Mouse (Mus musculus): ENCODE measurements at regions not wholly inside any gene's neighbourhood (a gene's known extent, or its start where the extent isn't known, plus 50 kb on each side); places are given as distances from the start of the nearest gene placed in this dataset.
"Not testable (repeated sequence)": the region's sequence is repeated elsewhere in the genome, so short reads cannot be mapped to it uniquely, and the experiment has no call there.

DNA sequence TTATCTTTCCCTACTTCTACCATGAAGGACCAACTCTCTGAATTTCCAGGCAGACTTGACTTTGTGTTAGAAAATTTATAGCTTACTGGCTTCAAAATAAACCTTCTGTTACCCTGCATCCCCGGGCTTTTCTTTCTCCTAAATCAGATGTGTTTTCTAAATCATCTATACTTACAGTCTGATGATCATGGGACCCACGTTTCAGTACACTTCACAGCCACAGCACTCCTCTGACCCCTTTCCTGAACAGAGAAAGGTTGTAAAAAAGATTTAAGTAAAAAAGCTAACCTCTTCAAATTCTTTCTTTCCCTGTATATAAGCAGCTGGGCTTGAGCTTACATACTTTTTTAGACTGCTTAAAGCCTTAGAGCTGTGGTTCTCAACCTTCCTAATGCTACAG, 783.5 kb downstream of the Cypt12 start:
- no peak for ATAC-seq (replicated peaks; ENCODE audit: poor library complexity)

GRCm38 (mm10) chr3:18733540-18733939, 785.3 kb downstream of the Cypt12 start:
- ATAC-seq (replicated peaks; ENCODE audit: poor library complexity), result no peak

DNA sequence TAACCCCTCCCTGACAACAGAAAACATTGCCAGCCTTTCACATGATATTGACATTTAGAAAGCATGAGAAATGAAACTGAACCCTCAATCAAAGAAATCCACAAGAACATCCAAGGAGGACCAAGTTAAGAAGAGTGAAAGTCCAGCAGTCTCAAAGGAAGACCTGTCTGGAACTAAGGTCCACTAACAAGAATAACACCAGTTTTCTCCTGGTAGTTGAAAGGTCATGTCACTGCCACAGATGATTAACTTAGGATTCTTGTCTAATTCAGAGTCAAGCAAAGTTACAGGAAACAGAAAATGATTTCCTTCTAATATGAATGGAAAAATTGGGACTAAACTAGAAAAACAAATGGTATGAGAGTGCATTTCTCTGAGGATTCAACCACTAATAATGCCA, 790.7 kb downstream of the Cypt12 start:
- no peak for ATAC-seq (replicated peaks; ENCODE audit: poor library complexity)

DNA sequence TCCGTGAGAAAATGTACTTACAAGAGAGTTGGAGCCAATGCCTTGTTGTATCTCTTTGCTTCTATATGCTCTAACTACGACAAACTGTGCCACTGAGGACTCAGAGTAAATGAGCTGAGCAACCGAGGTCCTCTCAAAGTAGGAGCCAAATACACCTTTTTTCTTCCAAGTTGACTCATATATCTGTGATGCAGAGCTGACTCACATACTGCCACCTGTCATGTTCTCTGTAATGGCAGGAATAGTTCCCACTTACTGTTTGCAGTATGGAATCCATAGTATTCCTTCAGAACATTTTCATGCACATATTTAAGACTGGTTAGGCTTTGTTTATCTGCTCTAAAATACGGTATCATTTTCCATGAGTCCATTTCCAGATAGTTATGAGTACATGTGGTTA, 792.1 kb downstream of the Cypt12 start:
- ATAC-seq (replicated peaks; ENCODE audit: poor library complexity), result no peak

DNA sequence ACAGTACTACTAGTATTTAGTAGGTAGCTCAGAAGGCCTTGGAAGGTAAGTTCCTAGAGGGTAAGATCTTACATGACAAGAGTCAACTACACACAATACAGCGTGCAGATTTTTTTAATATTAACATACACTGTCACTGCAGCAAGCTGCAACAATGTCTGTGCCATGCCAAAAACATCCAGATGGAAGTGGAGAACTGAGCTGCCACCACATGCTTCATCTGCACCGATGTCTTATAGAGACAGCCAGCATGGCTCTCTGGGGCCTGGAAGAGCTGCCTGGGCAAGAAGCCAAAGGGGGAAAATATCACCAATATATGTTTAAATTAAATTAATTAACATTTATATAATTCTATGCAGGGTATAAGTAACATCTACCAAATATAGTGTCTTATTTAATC, 795.3 kb downstream of the Cypt12 start:
- ATAC-seq (replicated peaks; ENCODE audit: poor library complexity), result no peak

- ATAC-seq (replicated peaks; ENCODE audit: poor library complexity), result no peak
Observed at GRCm38 (mm10) chr3:18744216-18744615, 796.0 kb downstream of the Cypt12 start.

DNA sequence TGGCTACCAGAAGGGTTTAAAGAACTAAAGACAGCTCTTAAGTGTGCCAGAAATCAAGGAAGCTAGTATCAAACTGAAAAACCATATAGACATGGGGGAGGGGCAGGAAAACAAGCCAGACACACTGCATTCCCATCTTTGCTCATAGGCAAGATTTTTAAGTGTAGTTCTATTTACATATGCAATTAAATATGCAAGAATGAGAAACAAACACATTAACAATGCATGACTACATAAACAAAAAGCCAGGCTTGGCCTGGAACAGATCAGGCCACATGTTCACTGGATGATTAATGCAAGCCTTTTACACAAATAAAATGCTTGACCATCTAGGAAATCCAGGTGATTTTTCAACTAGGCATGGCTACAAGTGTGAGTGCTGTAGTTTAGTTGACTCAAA, 798.0 kb downstream of the Cypt12 start:
- no peak for ATAC-seq (replicated peaks; ENCODE audit: poor library complexity)

DNA sequence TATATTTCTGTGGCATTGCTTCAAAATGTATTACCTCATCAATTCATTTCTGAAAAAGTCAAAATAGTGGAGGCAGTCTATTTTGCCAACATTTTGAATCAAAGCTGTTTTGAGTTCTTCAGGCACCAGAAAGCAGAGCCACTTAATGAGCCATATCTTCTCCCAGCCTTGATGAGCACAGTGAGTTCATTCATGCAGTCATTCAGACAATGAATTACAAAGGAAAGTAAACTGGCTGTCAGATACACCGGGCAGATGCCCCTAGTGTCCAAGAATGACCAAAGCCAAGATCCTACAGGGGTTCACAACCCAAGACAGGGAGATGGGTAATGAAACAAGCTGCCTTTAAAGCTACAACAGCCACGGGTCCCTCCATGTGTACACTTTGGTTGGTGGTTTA, 798.7 kb downstream of the Cypt12 start:
- ATAC-seq (replicated peaks; ENCODE audit: poor library complexity), result no peak

GRCm38 (mm10) chr3:18751660-18752259, 803.5 kb downstream of the Cypt12 start:
- ATAC-seq (replicated peaks; ENCODE audit: poor library complexity), result no peak

GRCm38 (mm10) chr3:18764301-18765078, 816.3 kb downstream of the Cypt12 start:
- ATAC-seq (replicated peaks; ENCODE audit: poor library complexity), result no peak

DNA sequence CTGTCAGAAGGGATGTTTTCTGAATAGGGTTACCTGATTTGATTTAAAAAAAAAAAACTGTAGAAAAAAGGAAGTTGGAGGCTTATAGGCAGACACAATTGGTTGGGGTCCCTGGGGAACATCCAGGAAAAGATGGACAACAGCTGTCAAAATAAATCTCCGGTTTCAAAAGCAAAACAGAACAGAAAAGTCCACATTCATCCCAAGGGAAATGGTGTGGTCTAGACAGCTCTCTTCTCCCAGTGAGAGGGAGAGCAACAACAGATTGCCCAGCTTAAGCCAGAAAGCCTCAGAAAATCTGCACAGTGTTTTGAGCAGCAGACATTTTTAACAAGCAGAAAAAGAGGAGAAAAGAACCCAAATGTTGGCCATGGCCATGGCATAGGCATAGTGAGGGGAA, 830.3 kb downstream of the Cypt12 start:
- no peak for ATAC-seq (replicated peaks; ENCODE audit: poor library complexity)

DNA sequence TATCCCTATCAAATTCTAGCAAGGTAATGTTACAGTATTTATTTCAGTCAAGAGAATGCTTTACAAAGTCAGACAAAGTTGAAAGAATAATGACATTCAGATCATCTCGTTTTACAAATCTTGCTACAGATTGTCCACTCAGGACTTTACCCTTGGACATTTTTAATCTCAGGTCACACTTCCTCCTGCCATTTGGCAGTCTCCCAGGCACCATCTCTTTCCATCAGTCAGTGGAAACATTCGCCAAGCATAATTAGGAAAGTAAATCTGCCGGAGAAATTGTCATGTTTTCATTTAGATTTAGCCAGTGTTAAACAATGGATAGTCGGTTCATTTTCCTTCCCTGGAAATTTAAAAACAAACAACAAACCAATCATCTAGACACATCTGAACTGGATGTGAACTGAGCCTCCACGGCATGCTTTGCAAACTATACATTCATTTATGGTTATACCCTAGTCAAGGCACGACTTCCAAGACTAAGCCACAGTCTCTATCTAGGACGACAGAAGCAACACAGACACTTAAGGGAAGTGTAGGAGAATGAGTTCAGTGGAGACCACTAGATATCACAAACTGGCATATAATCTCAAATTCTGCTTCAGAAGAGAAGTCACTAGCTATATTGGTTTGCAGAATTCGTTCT, 839.4 kb downstream of the Cypt12 start:
- ATAC-seq (replicated peaks; ENCODE audit: poor library complexity), result no peak

- ATAC-seq (replicated peaks; ENCODE audit: poor library complexity), result no peak
Observed at GRCm38 (mm10) chr3:18802794-18803193, 825.7 kb downstream of the 1700064H15Rik start.

DNA sequence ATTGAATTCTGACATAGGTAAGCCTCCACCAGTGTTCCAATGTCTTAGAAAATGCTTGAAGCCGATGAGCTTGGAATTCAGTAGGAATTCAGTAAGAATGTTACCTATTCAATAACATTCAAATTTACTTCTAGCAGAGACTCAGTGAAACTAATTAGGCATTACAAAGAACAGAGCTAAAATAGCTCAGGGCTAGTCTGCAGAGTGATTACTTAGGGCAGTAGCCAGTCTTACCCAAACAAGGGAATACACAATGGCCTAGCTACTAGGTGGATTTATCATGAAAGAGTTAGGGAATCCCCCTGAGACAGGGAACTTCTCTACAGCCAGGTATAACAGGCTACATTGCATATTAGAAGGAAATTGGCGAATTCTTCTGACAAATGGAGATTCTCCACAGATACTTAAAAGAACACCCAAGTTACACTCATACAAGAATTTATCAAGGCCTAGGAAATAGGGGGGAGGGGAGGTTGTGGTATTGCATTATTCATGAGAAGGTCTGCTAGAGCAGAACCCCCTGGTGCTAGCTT, 799.6 kb downstream of the 1700064H15Rik start:
- not testable (repeated sequence) for ATAC-seq (replicated peaks; ENCODE audit: poor library complexity)

GRCm38 (mm10) chr3:18868117-18868739, 760.2 kb downstream of the 1700064H15Rik start:
- no peak for ATAC-seq (replicated peaks; ENCODE audit: poor library complexity)

DNA sequence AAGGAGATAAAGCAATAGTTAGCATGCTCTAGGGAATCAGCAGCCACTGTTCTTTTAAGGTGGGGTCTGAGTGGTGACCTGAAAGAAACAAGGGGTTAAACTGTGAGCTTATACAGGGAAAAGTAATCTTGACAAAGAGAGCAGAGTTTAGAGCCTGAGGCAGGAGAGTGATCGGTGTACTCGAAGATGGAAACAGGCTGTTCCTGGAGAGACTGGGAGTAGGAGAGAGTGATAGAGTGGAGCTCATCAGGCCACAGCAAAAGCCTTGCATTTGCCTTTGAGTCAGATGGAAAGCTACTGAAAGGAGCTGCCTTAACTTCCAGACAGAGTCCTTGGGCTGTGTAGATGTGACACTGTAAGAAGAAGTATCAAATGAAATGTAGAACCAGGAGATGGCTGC, 759.7 kb downstream of the 1700064H15Rik start:
- ATAC-seq (replicated peaks; ENCODE audit: poor library complexity), result no peak

- ATAC-seq (replicated peaks; ENCODE audit: poor library complexity), result no peak
Observed at GRCm38 (mm10) chr3:18877060-18877459, 751.4 kb downstream of the 1700064H15Rik start.

DNA sequence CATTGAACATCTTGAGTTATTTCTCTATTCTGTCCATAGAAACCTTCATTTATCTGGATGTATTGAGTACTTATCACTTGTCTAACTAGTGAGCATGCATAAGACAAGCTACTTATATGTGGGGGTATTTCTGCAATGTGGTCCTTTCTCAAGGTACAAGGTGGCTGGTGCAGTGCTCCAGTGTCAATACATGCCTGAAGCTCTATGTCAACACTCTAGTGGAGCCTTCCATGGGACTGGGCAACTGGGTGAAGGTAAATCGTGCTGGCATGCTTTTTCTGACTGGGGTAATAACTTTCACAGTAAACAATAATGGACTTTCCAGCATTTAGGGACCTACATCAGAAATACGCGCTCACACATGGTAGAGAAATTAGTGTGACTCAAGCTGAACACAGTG, 750.9 kb downstream of the 1700064H15Rik start:
- ATAC-seq (replicated peaks; ENCODE audit: poor library complexity), result no peak

- ATAC-seq (replicated peaks; ENCODE audit: poor library complexity), result no peak
Observed at GRCm38 (mm10) chr3:18881186-18881585, 747.3 kb downstream of the 1700064H15Rik start.

- ATAC-seq (replicated peaks; ENCODE audit: poor library complexity), result no peak
Observed at GRCm38 (mm10) chr3:18892813-18893212, 735.7 kb downstream of the 1700064H15Rik start.

DNA sequence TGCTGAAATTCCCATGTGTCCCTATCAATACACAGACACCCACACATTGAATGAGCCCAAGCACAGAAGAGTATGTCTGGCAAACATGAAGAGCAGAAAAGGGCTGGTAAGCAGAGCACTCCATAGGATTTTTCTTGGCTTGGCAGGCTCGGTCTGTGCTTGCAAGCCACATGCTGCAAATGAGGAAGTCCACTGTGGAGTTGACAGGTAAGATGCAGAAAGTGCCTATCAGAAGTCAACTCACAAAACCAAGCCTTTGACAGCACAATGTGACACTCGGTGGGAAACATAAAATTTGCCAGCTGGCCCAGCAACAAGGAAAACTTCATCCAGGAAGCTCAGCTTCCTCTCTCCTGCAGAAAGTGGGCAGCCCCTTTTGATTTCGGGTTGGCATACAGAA, 722.7 kb downstream of the 1700064H15Rik start:
- ATAC-seq (replicated peaks; ENCODE audit: poor library complexity), result no peak

GRCm38 (mm10) chr3:18906210-18906609, 722.3 kb downstream of the 1700064H15Rik start:
- no peak for ATAC-seq (replicated peaks; ENCODE audit: poor library complexity)

Data from megakaryocyte progenitor cell, adult 5-6 weeks (primary cell).